Mouse (Mus musculus): ENCODE data around the gene Plekha4. TPM values are rescaled to one million over a fixed set of nuclear protein-coding genes. Genes with fewer than 3 reads are reported as not detected.

Gene Plekha4
- polyA plus RNA-seq (2015; fragmentation: Nextera tagmentation; extraction: Ambion mirVana) = 5.5 and 6.7 TPM in 2 replicates

GRCm38 (mm10) chr7:45525809-45526473 lies at the start of gene Plekha4, which contains the start of gene Ppp1r15a:
TSS of gene Plekha4 (plus strand) at chr7:45526330.
TSS of gene Ppp1r15a (minus strand) at chr7:45526268.

DNA sequence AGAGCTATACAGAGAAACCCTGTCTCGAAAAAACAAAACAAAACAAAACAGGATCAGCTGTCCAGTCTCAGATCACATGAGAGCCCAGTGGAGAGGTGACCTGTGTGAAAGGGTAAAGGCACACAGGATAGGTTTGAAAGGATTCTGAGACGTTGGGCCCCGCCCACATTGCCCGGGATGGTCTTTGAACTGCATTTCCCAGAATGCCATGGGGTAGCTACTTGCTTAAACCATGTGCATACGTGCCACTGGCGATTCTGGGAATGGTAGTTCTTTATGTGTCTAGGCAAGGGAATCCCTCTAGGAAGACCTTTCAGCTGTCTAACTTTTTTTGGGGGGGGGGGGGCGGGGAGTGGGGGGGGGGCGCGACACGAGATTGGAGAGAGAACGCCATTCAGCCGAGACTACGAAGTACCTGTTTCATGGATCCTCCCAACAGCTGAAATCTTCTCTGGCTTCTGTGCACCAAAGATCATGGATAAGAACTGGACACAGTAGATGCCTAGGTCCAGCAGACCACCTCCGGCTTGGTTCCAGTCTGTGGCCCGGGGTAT lies 44.7 kb upstream of the Plekha4 start, which contains the start of gene Tulp2:
Tulp2 (plus strand) TSS at position 504 of the 554 bp plus-strand sequence.

GRCm38 (mm10) chr7:45486761-45487415 lies 39.2 kb upstream of the Plekha4 start, which contains the start of gene Gm45808:
TSS of gene Gm45808 (minus strand) at chr7:45486811.

DNA sequence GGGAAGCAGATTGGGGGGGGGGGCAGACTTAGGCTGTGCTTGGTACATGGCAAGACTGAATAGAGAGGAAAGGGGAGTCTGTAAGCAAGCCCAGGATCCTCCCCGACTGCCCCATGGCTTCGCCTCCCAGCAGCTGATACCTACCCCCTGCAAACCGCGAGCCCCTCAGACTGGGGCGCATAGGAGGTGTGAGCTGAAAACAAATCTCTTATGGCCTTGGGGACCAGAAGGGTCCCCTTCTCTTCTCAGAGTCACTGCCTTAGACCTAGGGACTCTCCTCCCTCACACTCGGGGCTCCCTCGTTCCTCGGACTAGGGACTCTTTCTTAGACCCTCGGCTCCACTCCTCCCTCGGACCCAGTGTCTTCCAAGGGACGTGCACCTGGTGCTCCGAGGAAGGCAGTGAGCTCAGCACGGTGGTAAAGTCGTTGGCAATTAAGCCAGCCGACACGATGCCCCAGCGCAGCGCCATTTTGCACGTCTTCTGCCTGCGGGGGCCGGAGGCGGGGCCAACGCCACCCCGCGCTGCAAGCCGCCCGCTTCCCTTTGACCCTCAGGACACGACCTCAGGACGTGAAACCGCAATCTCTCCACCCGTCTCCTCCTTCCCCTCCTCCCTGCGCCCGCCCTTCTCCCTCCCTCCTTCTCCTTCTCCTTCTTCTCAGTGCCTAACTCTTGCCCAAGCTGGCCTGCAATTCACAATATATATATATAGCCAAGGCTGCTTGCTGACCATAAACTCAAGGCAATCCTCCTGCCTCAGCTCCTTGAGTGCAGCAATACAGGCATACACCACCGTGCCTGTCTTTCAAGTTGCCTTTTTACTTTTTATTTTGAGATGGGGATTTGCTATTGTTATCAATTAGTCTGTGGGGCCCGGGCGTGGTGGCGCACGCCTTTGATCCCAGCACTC lies 37.6 kb upstream of the Plekha4 start, which contains the start of gene Dhdh:
Dhdh (minus strand) TSS at position 513 of the 912 bp plus-strand sequence.

DNA sequence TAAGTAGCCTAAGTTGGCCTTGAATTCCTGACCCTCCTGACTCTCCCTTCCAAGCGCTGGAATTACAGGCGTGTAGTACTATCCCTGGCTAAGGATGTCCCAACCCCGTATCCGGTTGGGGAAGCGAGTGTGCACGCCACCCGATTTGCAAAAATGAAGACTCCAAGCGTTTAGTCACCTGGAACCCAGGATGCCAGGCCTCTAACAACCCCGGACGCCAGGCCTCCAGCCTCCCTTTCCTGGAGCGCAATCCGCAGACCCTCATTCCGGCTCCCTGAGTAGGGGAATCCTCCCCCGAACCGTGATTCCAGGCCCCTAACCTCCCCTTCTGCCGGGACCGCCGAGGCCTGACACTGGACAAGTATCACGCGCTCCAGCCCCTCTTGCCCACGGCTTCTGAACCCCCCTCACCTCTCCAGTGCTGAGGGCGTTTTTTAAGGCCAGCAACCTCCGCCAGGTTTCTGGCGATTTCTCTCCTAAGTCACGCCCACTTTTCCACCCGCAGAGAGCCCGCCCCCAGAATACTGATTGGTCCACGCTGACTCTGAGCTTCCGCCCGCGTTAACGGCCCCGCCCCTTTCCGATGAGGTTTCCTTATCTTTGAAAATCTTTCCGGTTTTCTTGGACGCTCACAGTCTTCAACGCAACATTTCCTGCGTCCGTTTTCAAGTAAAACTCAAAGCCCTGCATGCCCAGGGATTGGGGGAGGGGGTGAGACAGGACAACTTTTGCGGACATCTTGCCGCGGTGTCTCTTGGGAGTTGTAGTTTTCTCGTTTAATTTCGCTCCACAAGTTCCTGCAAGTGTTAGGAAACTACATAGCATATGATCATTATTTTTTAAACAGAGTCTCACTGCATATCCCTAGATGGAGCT lies 16.0 kb upstream of the Plekha4 start, which contains the start of gene Nucb1:
Nucb1 (minus strand) TSS at position 495 of the 876 bp plus-strand sequence.

DNA sequence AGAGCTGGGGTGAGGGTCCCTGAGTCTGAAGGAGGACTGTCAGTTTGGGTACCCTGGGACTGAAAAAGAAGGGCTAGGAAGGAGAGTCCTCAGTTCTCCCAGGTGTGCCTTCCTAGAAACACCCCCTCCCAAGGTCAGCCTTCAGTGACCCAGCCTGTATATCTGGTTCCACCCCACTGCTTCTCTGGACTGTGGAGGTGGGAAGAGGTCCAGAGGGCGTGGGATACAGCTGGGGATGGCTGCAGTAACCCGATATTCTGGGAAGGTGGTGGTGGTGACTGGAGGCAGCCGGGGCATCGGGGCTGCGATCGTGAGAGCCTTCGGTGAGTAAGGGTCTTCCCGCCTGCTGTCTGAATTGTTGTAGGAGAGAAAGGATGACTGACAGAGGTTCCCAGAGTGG lies 28.6 kb downstream of the Plekha4 start, which contains the start of gene Hsd17b14:
Hsd17b14 (plus strand) TSS at position 150 of the 400 bp plus-strand sequence.

GRCm38 (mm10) chr7:45570103-45570741 lies 44.1 kb downstream of the Plekha4 start, which contains the start of gene Bcat2:
TSS of gene Bcat2 (plus strand) at chr7:45570153.

Other genes starting within 250 kb of the Plekha4 start
- not detected in 2 replicates for gene Slc6a21, start 248.8 kb upstream of the Plekha4 start, polyA plus RNA-seq (2015; fragmentation: Nextera tagmentation; extraction: Ambion mirVana)
- gene Trpm4, start 192.6 kb upstream of the Plekha4 start, polyA plus RNA-seq (2015; fragmentation: Nextera tagmentation; extraction: Ambion mirVana) = 11.8 and 12.6 TPM in 2 replicates
- 0.52 and 0.62 TPM in 2 replicates for gene Hrc, start 191.0 kb upstream of the Plekha4 start, polyA plus RNA-seq (2015; fragmentation: Nextera tagmentation; extraction: Ambion mirVana)
- 33.9 and 35.6 TPM in 2 replicates for gene Ppfia3, start 159.3 kb upstream of the Plekha4 start, polyA plus RNA-seq (2015; fragmentation: Nextera tagmentation; extraction: Ambion mirVana)
- gene Lin7b, start 155.7 kb upstream of the Plekha4 start, polyA plus RNA-seq (2015; fragmentation: Nextera tagmentation; extraction: Ambion mirVana) = 111 and 123 TPM in 2 replicates
- gene Snrnp70, start 130.6 kb upstream of the Plekha4 start, polyA plus RNA-seq (2015; fragmentation: Nextera tagmentation; extraction: Ambion mirVana) = 146 and 152 TPM in 2 replicates
- not detected in 2 replicates for gene Kcna7, start 120.7 kb upstream of the Plekha4 start, polyA plus RNA-seq (2015; fragmentation: Nextera tagmentation; extraction: Ambion mirVana)
- 0.10 TPM in 1 of 2 replicates, not detected in the other for gene Ntf5, start 112.6 kb upstream of the Plekha4 start, polyA plus RNA-seq (2015; fragmentation: Nextera tagmentation; extraction: Ambion mirVana)
- 0.37 and 0.48 TPM in 2 replicates for gene Lhb, start 105.5 kb upstream of the Plekha4 start, polyA plus RNA-seq (2015; fragmentation: Nextera tagmentation; extraction: Ambion mirVana)
- gene Gys1, start 91.5 kb upstream of the Plekha4 start, polyA plus RNA-seq (2015; fragmentation: Nextera tagmentation; extraction: Ambion mirVana) = 16.4 and 18.9 TPM in 2 replicates
- gene Ruvbl2, start 88.2 kb upstream of the Plekha4 start, polyA plus RNA-seq (2015; fragmentation: Nextera tagmentation; extraction: Ambion mirVana) = 83.2 and 91.0 TPM in 2 replicates
- 3,929 and 4,285 TPM in 2 replicates for gene Ftl1, start 66.4 kb upstream of the Plekha4 start, polyA plus RNA-seq (2015; fragmentation: Nextera tagmentation; extraction: Ambion mirVana)
- 248 and 251 TPM in 2 replicates for gene Bax, start 59.4 kb upstream of the Plekha4 start, polyA plus RNA-seq (2015; fragmentation: Nextera tagmentation; extraction: Ambion mirVana)
- gene Tulp2, start 44.5 kb upstream of the Plekha4 start, polyA plus RNA-seq (2015; fragmentation: Nextera tagmentation; extraction: Ambion mirVana) = 0.29 and 0.49 TPM in 2 replicates
- not detected in 2 replicates for gene Gm45808, start 39.5 kb upstream of the Plekha4 start, polyA plus RNA-seq (2015; fragmentation: Nextera tagmentation; extraction: Ambion mirVana)
- 5.4 and 5.5 TPM in 2 replicates for gene Dhdh, start 37.5 kb upstream of the Plekha4 start, polyA plus RNA-seq (2015; fragmentation: Nextera tagmentation; extraction: Ambion mirVana)
- gene Nucb1, start 15.9 kb upstream of the Plekha4 start, polyA plus RNA-seq (2015; fragmentation: Nextera tagmentation; extraction: Ambion mirVana) = 143 and 157 TPM in 2 replicates
- 18.4 and 20.1 TPM in 2 replicates for gene Ppp1r15a, start 62 bp upstream of the Plekha4 start, polyA plus RNA-seq (2015; fragmentation: Nextera tagmentation; extraction: Ambion mirVana)
- 0.62 and 0.81 TPM in 2 replicates for gene Hsd17b14, start 28.6 kb downstream of the Plekha4 start, polyA plus RNA-seq (2015; fragmentation: Nextera tagmentation; extraction: Ambion mirVana)
- 19.8 and 21.5 TPM in 2 replicates for gene Bcat2, start 43.8 kb downstream of the Plekha4 start, polyA plus RNA-seq (2015; fragmentation: Nextera tagmentation; extraction: Ambion mirVana)
- gene Fgf21, start 89.2 kb downstream of the Plekha4 start, polyA plus RNA-seq (2015; fragmentation: Nextera tagmentation; extraction: Ambion mirVana) = not detected in 2 replicates
- 0.14 TPM in 1 of 2 replicates, not detected in the other for gene Fut1, start 91.0 kb downstream of the Plekha4 start, polyA plus RNA-seq (2015; fragmentation: Nextera tagmentation; extraction: Ambion mirVana)
- gene Izumo1, start 95.5 kb downstream of the Plekha4 start, polyA plus RNA-seq (2015; fragmentation: Nextera tagmentation; extraction: Ambion mirVana) = 0.10 TPM in 1 of 2 replicates, not detected in the other
- gene Rasip1, start 101.2 kb downstream of the Plekha4 start, polyA plus RNA-seq (2015; fragmentation: Nextera tagmentation; extraction: Ambion mirVana) = 18.8 and 19.9 TPM in 2 replicates
- gene Mamstr, start 113.6 kb downstream of the Plekha4 start, polyA plus RNA-seq (2015; fragmentation: Nextera tagmentation; extraction: Ambion mirVana) = 4.5 and 5.3 TPM in 2 replicates
- 0.10 and 0.12 TPM in 2 replicates for gene Fut2, start 140.1 kb downstream of the Plekha4 start, polyA plus RNA-seq (2015; fragmentation: Nextera tagmentation; extraction: Ambion mirVana)
- gene Ntn5, start 157.7 kb downstream of the Plekha4 start, polyA plus RNA-seq (2015; fragmentation: Nextera tagmentation; extraction: Ambion mirVana) = 1.4 and 1.6 TPM in 2 replicates
- 0.45 and 0.58 TPM in 2 replicates for gene Sec1, start 168.1 kb downstream of the Plekha4 start, polyA plus RNA-seq (2015; fragmentation: Nextera tagmentation; extraction: Ambion mirVana)
- gene Car11, start 173.5 kb downstream of the Plekha4 start, polyA plus RNA-seq (2015; fragmentation: Nextera tagmentation; extraction: Ambion mirVana) = 92.0 and 100.0 TPM in 2 replicates
- gene Dbp, start 178.8 kb downstream of the Plekha4 start, polyA plus RNA-seq (2015; fragmentation: Nextera tagmentation; extraction: Ambion mirVana) = 6.3 and 8.5 TPM in 2 replicates
- 516 and 551 TPM in 2 replicates for gene Rpl18, start 189.1 kb downstream of the Plekha4 start, polyA plus RNA-seq (2015; fragmentation: Nextera tagmentation; extraction: Ambion mirVana)
- gene Sphk2, start 191.7 kb downstream of the Plekha4 start, polyA plus RNA-seq (2015; fragmentation: Nextera tagmentation; extraction: Ambion mirVana) = 18.9 and 20.8 TPM in 2 replicates
- 0.14 TPM in 1 of 2 replicates, not detected in the other for gene Fam83e, start 194.9 kb downstream of the Plekha4 start, polyA plus RNA-seq (2015; fragmentation: Nextera tagmentation; extraction: Ambion mirVana)
- not detected in 2 replicates for gene Spaca4, start 199.5 kb downstream of the Plekha4 start, polyA plus RNA-seq (2015; fragmentation: Nextera tagmentation; extraction: Ambion mirVana)

Data from neural tube, postnatal 0 days (tissue).